Mouse (Mus musculus) forebrain, embryonic 10.5 days (tissue): ENCODE measurements around the gene Susd5. TPM values are rescaled to one million over a fixed set of nuclear protein-coding genes. Genes with fewer than 3 reads are reported as not detected.

Experiments used
- polyA plus RNA-seq: library from polyadenylated mRNA; unstranded; fragments of >200 nt; fragmentation: Nextera tagmentation; extraction: Ambion mirVana; gene quantifications from 2 replicates; pipeline ENCODE4 v1.2.1, GENCODE M21; 2016

The Susd5 gene
- polyA plus RNA-seq, 1 experiment from 2014 or later: 0.17 TPM

Other genes with a start within 250 kb of the Susd5 start
- 35.4 and 39.1 TPM in 2 replicates for gene Ubp1, start 126.2 kb upstream of the Susd5 start, polyA plus RNA-seq
- 5.9 and 6.5 TPM in 2 replicates for gene Fbxl2, start 10.9 kb upstream of the Susd5 start, polyA plus RNA-seq